Mouse (Mus musculus): ENCODE data around the gene Ndp. TPM values are rescaled to one million over a fixed set of nuclear protein-coding genes. Genes with fewer than 3 reads are reported as not detected.

The Ndp gene
- not detected for polyA plus RNA-seq (2012; fragmentation: generic; extraction: Trizol)

DNA sequence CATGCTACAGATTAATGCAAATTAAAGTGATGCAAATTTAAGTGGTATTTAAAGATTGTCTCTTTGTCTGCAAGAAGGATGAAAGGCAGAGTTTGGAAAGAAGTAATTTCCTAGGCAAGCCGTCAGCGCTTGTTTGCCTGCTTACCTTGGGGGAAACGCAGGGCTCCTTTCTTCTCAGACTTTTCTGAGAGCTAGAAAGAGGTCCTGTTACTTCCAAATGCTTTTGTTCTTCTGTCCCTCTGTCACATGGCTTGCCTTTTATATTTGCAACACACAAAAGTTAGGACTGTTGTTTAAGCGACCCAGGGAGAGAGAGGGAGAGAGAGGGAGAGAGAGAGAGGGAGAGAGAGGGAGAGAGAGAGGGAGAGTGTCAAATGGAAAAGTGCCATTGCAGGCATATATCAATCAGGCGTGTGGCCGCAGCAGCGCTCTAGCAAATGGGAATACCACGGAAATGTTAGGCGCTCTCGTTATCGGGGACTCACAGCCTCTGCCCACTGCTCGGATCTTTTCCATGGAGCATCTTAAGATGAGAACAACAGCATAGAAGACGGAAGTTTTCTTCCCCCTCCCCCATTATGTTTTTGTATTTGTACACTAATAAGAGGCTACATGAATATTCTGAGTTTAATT is at the start of gene Ndp:
Gene Ndp, minus strand, starts transcription at position 534 of the 633 bp plus-strand sequence.

Other genes starting within 250 kb of the Ndp start
- gene Maob, start 94.4 kb downstream of the Ndp start, polyA plus RNA-seq (2012; fragmentation: generic; extraction: Trizol) = under 1 TPM in 1 of 2 experiments, not detected in 1; 0.34 TPM